Mouse (Mus musculus): Measurements from ENCODE around the gene Vwa1.

DNA sequence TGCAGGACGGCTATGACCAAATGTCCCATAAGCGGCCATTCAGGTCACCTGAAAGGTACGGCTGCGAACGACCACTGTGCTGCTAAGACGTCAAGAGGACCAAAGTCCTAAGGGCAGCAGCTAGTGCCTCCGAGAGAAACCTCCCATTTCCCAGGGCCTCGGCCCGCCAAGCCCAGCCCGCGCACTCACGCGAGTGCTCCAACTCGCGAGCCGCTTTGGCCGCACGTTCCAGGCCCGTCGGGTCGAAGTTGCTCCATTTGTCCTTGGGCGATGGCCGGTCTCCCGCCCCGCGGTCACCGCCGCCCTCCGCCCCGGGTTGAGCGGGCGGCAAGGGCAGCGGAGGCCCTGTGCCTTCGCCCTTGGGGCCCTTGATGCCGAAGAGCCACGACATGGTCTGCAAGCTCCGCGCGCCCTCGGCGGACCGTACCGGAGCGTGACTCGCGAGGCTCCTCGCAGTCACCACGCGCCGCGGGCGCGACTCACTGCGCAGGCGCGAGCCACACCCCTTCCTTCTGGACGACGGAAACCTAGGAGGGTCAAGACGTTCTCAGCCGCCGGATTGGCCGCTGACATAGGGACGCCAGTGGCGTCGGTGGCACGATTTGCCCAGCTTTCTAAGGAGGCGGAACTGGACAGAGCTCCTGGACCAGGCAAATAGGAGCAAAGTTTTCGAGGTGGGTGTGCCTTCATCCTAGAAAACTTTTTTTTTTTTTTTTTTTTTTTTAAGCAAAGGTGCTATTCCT is 13.7 kb downstream of the Vwa1 start, which contains the start of gene Atad3a:
- TF ChIP-seq CTCF (IDR thresholded peaks at IDR 0.05; ENCODE audit: low read depth) = no peak
- TF ChIP-seq EP300 (IDR thresholded peaks at IDR 0.05; ENCODE audit: low read depth) = peak; percentile 42; the same call in 1 of the 2 replicates
